Mouse (Mus musculus) urinary bladder, postnatal 4 days (tissue): Measurements from ENCODE around the gene Ifi207.
"Not testable (repeated sequence)": the region's sequence is repeated elsewhere in the genome, so short reads cannot be mapped to it uniquely, and the experiment has no call there.

Source experiments
- DNase-seq, 2 experiments: peaks; one replicate each; pipeline ENCODE4 v3.0.0; 2021 to 2022; ENCODE audit warnings: low spot score in 2 of 2

Gene Ifi207

GRCm38 (mm10) chr1:173741656-173742055 is at the start of gene Ifi207:
Ifi207 (minus strand) TSS chr1:173741747.
- DNase-seq, result no peak

GRCm38 (mm10) chr1:173773457-173773856 is 31.9 kb upstream of the Ifi207 start:
- not testable (repeated sequence) for DNase-seq

GRCm38 (mm10) chr1:173766848-173767617 is 25.5 kb upstream of the Ifi207 start, which contains the start of gene Ifi204:
Ifi204 (minus strand) TSS chr1:173766943.
- not testable (repeated sequence) for DNase-seq

- not testable (repeated sequence) for DNase-seq
These were observed 18.5 kb upstream of the Ifi207 start for GRCm38 (mm10) chr1:173760032-173760431.

GRCm38 (mm10) chr1:173742262-173742661 is 715 bp upstream of the Ifi207 start:
- no peak for DNase-seq

- no peak for DNase-seq
These were observed 1.0 kb downstream of the Ifi207 start for GRCm38 (mm10) chr1:173740537-173740936.

- DNase-seq, result no peak
These were observed 4.6 kb downstream of the Ifi207 start for GRCm38 (mm10) chr1:173736986-173737385.

GRCm38 (mm10) chr1:173735015-173735414 is 6.5 kb downstream of the Ifi207 start:
- not testable (repeated sequence) for DNase-seq

GRCm38 (mm10) chr1:173733219-173733618 is 8.3 kb downstream of the Ifi207 start:
- DNase-seq, result no peak

GRCm38 (mm10) chr1:173694270-173694669 is 47.3 kb downstream of the Ifi207 start:
- DNase-seq, result no peak

- not testable (repeated sequence) for DNase-seq
These were observed 62.9 kb downstream of the Ifi207 start for GRCm38 (mm10) chr1:173678605-173679004.

- not testable (repeated sequence) for DNase-seq
These were observed 68.0 kb downstream of the Ifi207 start, which contains the start of gene Ifi208 for GRCm38 (mm10) chr1:173673458-173674097. Ifi208 (plus strand) TSS chr1:173673675.
